Mouse (Mus musculus): ENCODE data around the gene Cd86.

The Cd86 gene

GRCm38 (mm10) chr16:36665782-36666181 lies at the start of gene Cd86:
Cd86 (minus strand) TSS chr16:36666081.
- no peak for DNase-seq (ENCODE audit: low spot score in 2 of 2)

GRCm38 (mm10) chr16:36711760-36712159 lies 45.9 kb upstream of the Cd86 start:
- DNase-seq (ENCODE audit: low spot score in 2 of 2): no peak

- no peak for DNase-seq (ENCODE audit: low spot score in 2 of 2)
Measured at GRCm38 (mm10) chr16:36710794-36711193, 44.9 kb upstream of the Cd86 start.

GRCm38 (mm10) chr16:36709405-36709804 lies 43.5 kb upstream of the Cd86 start:
- no peak for DNase-seq (ENCODE audit: low spot score in 2 of 2)

GRCm38 (mm10) chr16:36708751-36709150 lies 42.9 kb upstream of the Cd86 start:
- DNase-seq (ENCODE audit: low spot score in 2 of 2): no peak

- DNase-seq (ENCODE audit: low spot score in 2 of 2): no peak
Measured at GRCm38 (mm10) chr16:36707702-36708423, 42.0 kb upstream of the Cd86 start.

- no peak for DNase-seq (ENCODE audit: low spot score in 2 of 2)
Measured at GRCm38 (mm10) chr16:36700484-36700883, 34.6 kb upstream of the Cd86 start.

- no peak for DNase-seq (ENCODE audit: low spot score in 2 of 2)
Measured at GRCm38 (mm10) chr16:36697331-36697730, 31.4 kb upstream of the Cd86 start.

GRCm38 (mm10) chr16:36694798-36695290 lies 29.0 kb upstream of the Cd86 start:
- DNase-seq (ENCODE audit: low spot score in 2 of 2): no peak

GRCm38 (mm10) chr16:36693818-36694413 lies 28.0 kb upstream of the Cd86 start, which contains the start of gene Ildr1:
Ildr1 (plus strand) TSS chr16:36693978.
- no peak for DNase-seq (ENCODE audit: low spot score in 2 of 2)

- DNase-seq (ENCODE audit: low spot score in 2 of 2): no peak
Measured at GRCm38 (mm10) chr16:36691484-36691883, 25.6 kb upstream of the Cd86 start.

GRCm38 (mm10) chr16:36688076-36688475 lies 22.2 kb upstream of the Cd86 start:
- no peak for DNase-seq (ENCODE audit: low spot score in 2 of 2)

- DNase-seq (ENCODE audit: low spot score in 2 of 2): no peak
Measured at GRCm38 (mm10) chr16:36684325-36684918, 18.5 kb upstream of the Cd86 start.

- DNase-seq (ENCODE audit: low spot score in 2 of 2): no peak
Measured at GRCm38 (mm10) chr16:36681829-36682228, 15.9 kb upstream of the Cd86 start.

GRCm38 (mm10) chr16:36675902-36676301 lies 10.0 kb upstream of the Cd86 start:
- DNase-seq (ENCODE audit: low spot score in 2 of 2): no peak

GRCm38 (mm10) chr16:36675304-36675703 lies 9.4 kb upstream of the Cd86 start:
- no peak for DNase-seq (ENCODE audit: low spot score in 2 of 2)

- DNase-seq (ENCODE audit: low spot score in 2 of 2): no peak
Measured at GRCm38 (mm10) chr16:36674457-36675204, 8.8 kb upstream of the Cd86 start.

- no peak for DNase-seq (ENCODE audit: low spot score in 2 of 2)
Measured at GRCm38 (mm10) chr16:36673196-36673595, 7.3 kb upstream of the Cd86 start.

- DNase-seq (ENCODE audit: low spot score in 2 of 2): no peak
Measured at GRCm38 (mm10) chr16:36670590-36670989, 4.7 kb upstream of the Cd86 start.

- DNase-seq (ENCODE audit: low spot score in 2 of 2): no peak
Measured at GRCm38 (mm10) chr16:36666448-36667017, 652 bp upstream of the Cd86 start.

GRCm38 (mm10) chr16:36663484-36663883 lies 2.4 kb downstream of the Cd86 start:
- no peak for DNase-seq (ENCODE audit: low spot score in 2 of 2)

GRCm38 (mm10) chr16:36661330-36661729 lies 4.6 kb downstream of the Cd86 start:
- DNase-seq (ENCODE audit: low spot score in 2 of 2): no peak
